Mouse (Mus musculus) left cerebral cortex, postnatal 14 days (tissue): ENCODE data around the gene Gm20388. TPM values are rescaled to one million over a fixed set of nuclear protein-coding genes. Genes with fewer than 3 reads are reported as not detected.
A peak's percentile ranks its signal among the peaks of the same experiment; 100 is the strongest.

Source experiments
- DNase-seq, 2 experiments: peaks; one replicate each; pipeline ENCODE4 v3.0.0; 2021 to 2022; ENCODE audit warnings: low spot score in 2 of 2, mixed read lengths in 1 of 2
- intact Hi-C: fragments of 180-260 bp; cut with DNase I; formaldehyde crosslinking; loops from one replicate; pipeline ENCODE4 v1.15.1; 2025
- total RNA-seq, 2 experiments: library from RNA; stranded (reverse); gene quantifications; 2 replicates each; pipeline ENCODE4 v1.2.3; 2021

Gm20388 gene
- total RNA-seq, 2 experiments from 2014 or later: 2.8 to 7.3 TPM

GRCm38 (mm10) chr8:122550234-122550994 lies 2639.8 kb downstream of the Gm20388 start:
- intact Hi-C loops: no loop called here
- DNase-seq: no peak

- intact Hi-C loops: loop anchor here (1.0 kb wide), 1 partner anchor 50 kb away; no protein-coding TSS in a partner anchor
- DNase-seq: no peak
Observed at GRCm38 (mm10) chr8:122550995-122551264, 2640.3 kb downstream of the Gm20388 start.

GRCm38 (mm10) chr8:122551265-122552051 lies 2640.8 kb downstream of the Gm20388 start, which contains the start of gene Piezo1:
Gene Piezo1 (minus strand): TSS chr8:122551329.
- intact Hi-C loops: loop anchor here (1.0 kb wide), 1 partner anchor 50 kb away; no protein-coding TSS in a partner anchor
- DNase-seq: peak; percentile 80 to 86

GRCm38 (mm10) chr8:122554786-122555185 lies 2644.1 kb downstream of the Gm20388 start:
- peak; percentile 82 for DNase-seq
- intact Hi-C loops: no loop called here

- intact Hi-C loops: no loop called here
- no peak for DNase-seq
Observed at GRCm38 (mm10) chr8:122556030-122557009, 2645.7 kb downstream of the Gm20388 start.

GRCm38 (mm10) chr8:122557248-122558038 lies 2646.8 kb downstream of the Gm20388 start:
- DNase-seq: no peak
- intact Hi-C loops: no loop called here

GRCm38 (mm10) chr8:122558671-122559349 lies 2648.2 kb downstream of the Gm20388 start:
- no peak for DNase-seq
- intact Hi-C loops: no loop called here

GRCm38 (mm10) chr8:122561199-122561598 lies 2650.6 kb downstream of the Gm20388 start:
- intact Hi-C loops: no loop called here
- no peak for DNase-seq

GRCm38 (mm10) chr8:122564363-122565352 lies 2654.0 kb downstream of the Gm20388 start:
- no peak for DNase-seq
- intact Hi-C loops: no loop called here

GRCm38 (mm10) chr8:122566766-122567165 lies 2656.1 kb downstream of the Gm20388 start:
- intact Hi-C loops: no loop called here
- no peak for DNase-seq

- intact Hi-C loops: no loop called here
- peak; percentile 96 to 97 for DNase-seq
Observed at GRCm38 (mm10) chr8:122567361-122568108, 2656.9 kb downstream of the Gm20388 start, which contains the start of gene Cdt1. Gene Cdt1 (plus strand): TSS chr8:122568015.

- no peak for DNase-seq
- intact Hi-C loops: no loop called here
Observed at GRCm38 (mm10) chr8:122568109-122568504, 2657.5 kb downstream of the Gm20388 start.

- intact Hi-C loops: no loop called here
- no peak for DNase-seq
Observed at GRCm38 (mm10) chr8:122568881-122569309, 2658.3 kb downstream of the Gm20388 start.

- intact Hi-C loops: no loop called here
- DNase-seq: no peak
Observed at GRCm38 (mm10) chr8:122569329-122569728, 2658.7 kb downstream of the Gm20388 start.

GRCm38 (mm10) chr8:122569996-122570395 lies 2659.4 kb downstream of the Gm20388 start:
- DNase-seq: no peak
- intact Hi-C loops: no loop called here

GRCm38 (mm10) chr8:122571153-122571552 lies 2660.5 kb downstream of the Gm20388 start:
- DNase-seq: no peak
- intact Hi-C loops: no loop called here
